Mouse (Mus musculus) C2C12 (cell line): ENCODE data around the gene Ttbk2.

ENCODE experiments used
- CEBPB ChIP-seq: IDR thresholded peaks from one replicate; pipeline ENCODE4 v1.6.1; 2011; ENCODE audit warnings: low read depth, mild to moderate bottlenecking, control low read depth, moderate library complexity
- CTCF ChIP-seq: IDR thresholded peaks from one replicate; pipeline ENCODE4 v1.5.1; 2011; ENCODE audit not compliant: control insufficient read depth, insufficient read depth, insufficient read length
- USF1 ChIP-seq: IDR thresholded peaks from one replicate; pipeline ENCODE4 v1.6.1; 2011; ENCODE audit warnings: low read depth, mild to moderate bottlenecking, control low read depth, moderate library complexity

GRCm38 (mm10) chr2:120835167-120835566 lies 15.2 kb downstream of the Ttbk2 start:
- no peak for TF ChIP-seq CTCF
- TF ChIP-seq USF1: no peak
- no peak for TF ChIP-seq CEBPB
